Comparison of ENCODE assay signal across 11 mouse cellular contexts in genomic region chr13:6306989-6307917, GRCm38 (mm10).
A peak's percentile ranks its signal among the peaks of the same experiment; 100 is the strongest.
DNase-seq lines count a peak whose midpoint lies in the region; ATAC-seq and TF ChIP-seq lines count a peak whose summit lies in the region.
"Had no signal": no experiment of that assay in that cellular context is flagged by ENCODE, and none has a peak within 500 bp of the region (broad histone marks: within the 10 kb centered on the region; RNA-seq: fewer than 3 reads in every experiment).

No protein-coding gene starts in this region.

- H3K36me3 ChIP-seq in embryonic facial prominence, embryonic 10.5 days (replicated peaks): no peaks in the 10 kb centered on the region
- H3K36me3 ChIP-seq in forebrain, postnatal 0 days (ENCODE audit: insufficient read depth): no peaks in the 10 kb centered on the region
- no peaks in the 10 kb centered on the region for H3K36me3 ChIP-seq in midbrain, postnatal 0 days (ENCODE audit: insufficient read depth, low read length)

- ATAC-seq in forebrain, postnatal 0 days: peak; percentile 87
- ATAC-seq in midbrain, postnatal 0 days (ENCODE audit: low FRiP score): peak; percentile 63

- WGBS in embryonic facial prominence, embryonic 10.5 days: 66% methylated on average over 7 of the region's 7 CpGs
- 25% methylated on average over 7 of the region's 7 CpGs for WGBS in forebrain, postnatal 0 days
- WGBS in midbrain, postnatal 0 days: 40% methylated on average over 7 of the region's 7 CpGs

- no peak overlapping the region for H3K27ac ChIP-seq in embryonic facial prominence, embryonic 10.5 days (replicated peaks)
- 0 out of 2 replicates have a peak overlapping the region, but pooled peaks have one; percentile 30 for H3K27ac ChIP-seq in forebrain, postnatal 0 days (ENCODE audit: low read depth, low read length)
- H3K27ac ChIP-seq in midbrain, postnatal 0 days (ENCODE audit: low read depth, low read length): no peak overlapping the region

- no peak for TF ChIP-seq CTCF in forebrain, postnatal 0 days (IDR thresholded peaks at IDR 0.05; ENCODE audit: low read depth)
- no peak for TF ChIP-seq CTCF in midbrain, postnatal 0 days (IDR thresholded peaks at IDR 0.05)

- intact Hi-C loops in left cerebral cortex, postnatal 10 days (cut with DNase I): no loop called here
- intact Hi-C loops in left cerebral cortex, postnatal 14 days (cut with DNase I): no loop called here

- H3K4me1 ChIP-seq in embryonic facial prominence, embryonic 10.5 days: peaks cover 9% of the 10 kb centered on the region; the same call in 1 of the 2 replicates
- peaks cover 5% of the 10 kb centered on the region; the same call in 1 of the 2 replicates for H3K4me1 ChIP-seq in forebrain, postnatal 0 days (ENCODE audit: insufficient read depth)
- H3K4me1 ChIP-seq in midbrain, postnatal 0 days (ENCODE audit: insufficient read depth, low read length): no peaks in the 10 kb centered on the region

- DNase-seq in left cerebral cortex, postnatal 10 days (ENCODE audit: extremely low spot score in 1 of 2, low spot score in 2 of 2): peak; percentile 22 to 40
- no peak for DNase-seq in left cerebral cortex, postnatal 14 days (ENCODE audit: low spot score in 2 of 2)
- peak; percentile 8 for DNase-seq in embryonic facial prominence, embryonic 10.5 days (ENCODE audit: low spot score)
- DNase-seq in forebrain, postnatal 0 days: peak; percentile 58
- peak; percentile 62 for DNase-seq in midbrain, postnatal 0 days (ENCODE audit: low spot score)
- DNase-seq in thymus, postnatal 4 days: no peak
- DNase-seq in kidney, adult 8-10 months: no peak
- DNase-seq: cerebellum, postnatal 36 days; gastrocnemius, postnatal 25 days; kidney, adult 9 months; lung, adult 18-20 months had no signal

- H3K9ac ChIP-seq in forebrain, postnatal 0 days: no peak overlapping the region
- H3K9ac ChIP-seq in midbrain, postnatal 0 days (replicated peaks; ENCODE audit: low read length, poor library complexity, severe bottlenecking): no peak overlapping the region

- no peaks in the 10 kb centered on the region for H3K9me3 ChIP-seq in embryonic facial prominence, embryonic 10.5 days
- H3K9me3 ChIP-seq in forebrain, postnatal 0 days (ENCODE audit: low read length): no peaks in the 10 kb centered on the region
- H3K9me3 ChIP-seq in midbrain, postnatal 0 days (ENCODE audit: low read length): no peaks in the 10 kb centered on the region

- H3K4me3 ChIP-seq in embryonic facial prominence, embryonic 10.5 days: no peak overlapping the region
- no peak overlapping the region for H3K4me3 ChIP-seq in forebrain, postnatal 0 days (ENCODE audit: low read depth, low read length)
- H3K4me3 ChIP-seq in midbrain, postnatal 0 days (ENCODE audit: low read depth, low read length): no peak overlapping the region

- no peak overlapping the region for H3K4me2 ChIP-seq in forebrain, postnatal 0 days (ENCODE audit: low read depth)
- no peak overlapping the region for H3K4me2 ChIP-seq in midbrain, postnatal 0 days (ENCODE audit: low read depth, low read length, poor library complexity, severe bottlenecking)

- H3K27me3 ChIP-seq in embryonic facial prominence, embryonic 10.5 days (replicated peaks; ENCODE audit: low read depth, poor library complexity, severe bottlenecking): no peaks in the 10 kb centered on the region
- no peaks in the 10 kb centered on the region for H3K27me3 ChIP-seq in forebrain, postnatal 0 days (ENCODE audit: insufficient read depth, low read length)
- no peaks in the 10 kb centered on the region for H3K27me3 ChIP-seq in midbrain, postnatal 0 days (ENCODE audit: insufficient read depth, low read length)

Comparison
In these comparisons a context has a peak if more than half of its experiments do, and no peak if none do; other contexts are left out.
1. DNase-seq: peak in left cerebral cortex, postnatal 10 days (2 of 2), embryonic facial prominence, embryonic 10.5 days (single experiment), forebrain, postnatal 0 days (single experiment) and midbrain, postnatal 0 days (single experiment); none in left cerebral cortex, postnatal 14 days (0 of 2), thymus, postnatal 4 days (single experiment) and kidney, adult 8-10 months (0 of 2).